Mouse (Mus musculus) left cerebral cortex, adult 18-20 months (tissue): ENCODE results near the gene Rnf34. TPM values are rescaled to one million over a fixed set of nuclear protein-coding genes. Genes with fewer than 3 reads are reported as not detected.

Source experiments
- DNase-seq, 2 experiments: peaks; one replicate each; pipeline ENCODE4 v3.0.0; 2021 to 2022; ENCODE audit warnings: low spot score in 2 of 2, mixed read lengths in 1 of 2
- total RNA-seq, 2 experiments: library from RNA; stranded (reverse); gene quantifications; 2 replicates each; pipeline ENCODE4 v1.2.3; 2021

Rnf34 gene
- total RNA-seq, 2 experiments from 2014 or later = 51.9 to 53.3 TPM

GRCm38 (mm10) chr5:122863053-122863452 lies 13.2 kb downstream of the Rnf34 start:
- no peak for DNase-seq

GRCm38 (mm10) chr5:122872626-122873025 lies 22.8 kb downstream of the Rnf34 start:
- DNase-seq = no peak

DNA sequence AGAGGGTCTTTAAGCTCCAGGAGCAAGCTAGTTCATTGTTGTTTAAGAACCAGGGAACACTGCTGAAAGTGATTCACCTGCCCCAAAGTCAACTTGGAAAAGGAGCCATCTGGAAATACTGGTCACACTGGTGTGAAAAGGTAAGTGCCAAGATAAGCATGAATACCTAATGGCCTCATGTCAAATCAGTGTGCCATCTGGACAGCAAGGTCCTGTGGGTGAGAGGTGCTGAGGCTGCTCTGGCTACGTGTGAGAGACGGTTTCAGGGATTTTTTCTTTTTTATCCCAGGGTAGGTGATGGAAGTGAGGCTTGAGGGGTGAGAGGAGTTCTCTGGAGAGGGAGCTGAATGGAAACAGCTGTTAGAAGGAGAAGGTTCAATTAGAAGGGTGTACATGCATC lies 23.7 kb downstream of the Rnf34 start:
- no peak for DNase-seq

GRCm38 (mm10) chr5:122874359-122874758 lies 24.5 kb downstream of the Rnf34 start:
- DNase-seq = no peak

DNA sequence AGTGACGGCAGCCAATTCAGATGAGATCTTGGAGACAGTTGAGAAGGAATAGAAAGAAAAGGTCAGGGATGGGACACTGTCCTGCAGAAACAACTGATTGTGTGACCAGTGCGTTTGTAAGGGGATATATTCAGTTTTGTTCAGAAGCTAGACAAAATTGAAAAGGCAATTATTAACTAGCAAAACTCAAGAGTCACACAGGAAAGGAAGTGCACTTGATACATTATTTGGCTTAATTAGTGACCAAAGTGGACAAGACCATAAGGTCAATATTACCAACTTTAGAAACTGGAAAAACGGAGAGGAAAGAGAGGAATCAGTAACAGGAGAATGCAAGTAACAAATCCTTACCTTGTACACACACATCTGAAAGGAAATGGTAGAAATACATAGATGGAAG lies 26.8 kb downstream of the Rnf34 start:
- no peak for DNase-seq

GRCm38 (mm10) chr5:122880241-122880980 lies 30.6 kb downstream of the Rnf34 start:
- DNase-seq = no peak

- DNase-seq = peak; percentile 68 to 76
These were observed 31.5 kb downstream of the Rnf34 start for GRCm38 (mm10) chr5:122881313-122881712.

- no peak for DNase-seq
These were observed 32.6 kb downstream of the Rnf34 start for GRCm38 (mm10) chr5:122882256-122883050.

DNA sequence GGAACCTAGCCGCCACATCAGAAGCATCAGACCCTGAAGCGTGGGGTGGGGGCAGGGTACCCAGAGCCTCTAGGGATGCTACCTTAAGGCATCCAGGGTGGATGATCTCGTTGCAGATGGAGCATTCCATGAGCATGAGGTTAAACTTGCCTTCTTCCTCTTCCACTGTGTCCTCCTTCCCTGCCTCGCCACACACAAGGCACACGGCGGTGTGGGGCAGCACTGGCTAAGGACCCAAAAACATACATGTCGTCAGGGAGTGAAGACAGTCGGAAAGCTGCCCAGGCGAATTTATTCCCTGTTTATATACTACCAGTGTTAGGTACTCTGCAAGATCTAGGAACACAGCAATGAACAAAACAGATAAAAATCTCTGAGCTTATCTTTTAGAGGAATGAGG lies 33.4 kb downstream of the Rnf34 start:
- no peak for DNase-seq

GRCm38 (mm10) chr5:122883652-122884235 lies 33.9 kb downstream of the Rnf34 start:
- no peak for DNase-seq

DNA sequence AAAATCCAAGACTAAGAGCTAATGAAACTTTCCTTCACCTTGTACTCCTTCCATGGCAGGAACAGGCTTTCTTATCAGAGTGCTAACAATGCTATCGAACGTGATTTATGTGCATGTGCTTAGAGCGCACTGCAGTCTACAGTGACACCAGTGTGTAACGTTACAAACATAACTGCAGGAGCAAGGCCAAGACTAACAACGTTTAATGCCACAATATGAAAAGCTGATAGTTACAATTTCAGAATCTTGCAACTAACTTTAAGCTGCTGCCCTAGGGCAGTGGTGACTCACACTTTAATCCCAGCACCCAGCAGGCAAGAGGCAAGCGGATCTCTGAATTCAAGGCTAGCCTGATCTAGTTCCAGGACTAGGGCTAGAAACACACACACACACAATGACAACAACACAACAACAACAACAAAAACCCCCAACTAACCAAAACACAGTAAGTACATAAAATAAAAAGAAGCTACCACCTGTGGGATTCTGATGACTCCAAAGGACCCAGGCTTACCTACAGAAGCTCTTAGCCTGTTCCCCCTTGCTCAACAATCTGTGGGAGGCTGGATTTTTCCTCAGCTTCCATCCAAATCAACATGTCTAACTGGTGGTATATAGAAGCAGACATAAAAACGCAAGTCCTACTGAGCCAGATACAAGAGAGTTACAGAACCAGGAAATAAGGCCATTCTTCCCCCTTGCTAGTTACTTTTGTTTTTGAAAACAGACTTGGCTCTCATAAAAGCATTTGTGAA lies 34.9 kb downstream of the Rnf34 start:
- DNase-seq = no peak

DNA sequence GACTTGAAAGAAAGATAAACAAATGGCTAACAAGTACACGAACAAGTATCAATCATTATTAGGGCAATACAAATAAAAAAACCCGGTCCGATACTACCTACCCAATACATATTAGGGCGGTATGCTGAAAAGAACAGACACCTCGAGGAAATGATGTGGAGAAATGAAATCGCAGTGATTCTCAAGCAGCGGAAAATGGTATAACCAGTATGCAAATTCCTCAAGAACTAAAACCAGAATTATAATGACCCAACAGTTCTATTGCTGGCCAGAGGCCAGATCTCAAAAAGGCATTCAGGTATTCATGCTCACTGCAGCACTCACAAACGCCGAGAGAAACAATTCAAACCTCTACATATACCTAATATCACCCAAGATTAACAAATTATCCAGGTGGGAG lies 37.2 kb downstream of the Rnf34 start:
- no peak for DNase-seq

DNA sequence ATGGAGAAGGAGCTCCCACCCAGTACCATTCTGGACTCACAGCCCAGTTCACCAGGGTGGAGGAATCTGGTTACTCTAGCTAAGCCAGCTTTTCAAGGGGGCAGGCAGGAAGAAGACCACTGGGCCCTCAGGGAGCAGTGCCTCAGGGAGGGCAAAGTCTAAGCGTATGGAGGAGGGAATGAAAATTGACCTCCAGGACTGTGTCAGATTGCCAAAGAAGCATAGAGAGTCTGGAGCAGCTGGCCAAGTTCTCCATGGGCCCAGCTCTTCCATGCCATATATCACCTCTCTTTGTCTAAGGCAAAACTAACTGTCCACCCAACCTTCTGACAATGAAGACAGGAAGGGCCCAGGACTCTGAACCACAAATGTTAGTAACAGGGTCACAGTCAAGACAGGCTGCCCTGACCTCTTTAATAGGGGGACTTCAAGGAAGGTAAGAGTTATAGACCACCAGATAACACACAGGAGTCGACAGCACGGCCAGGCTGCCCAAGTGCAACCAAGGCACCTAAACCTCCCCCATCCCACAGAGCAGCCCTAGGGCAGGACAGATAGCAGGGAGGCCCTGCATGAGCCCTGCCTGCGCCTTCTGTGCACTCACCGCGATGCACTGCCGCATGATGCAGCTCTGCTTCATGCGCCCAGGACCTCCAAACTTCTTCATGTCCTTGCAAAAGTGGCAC lies 38.2 kb downstream of the Rnf34 start:
- no peak for DNase-seq

DNA sequence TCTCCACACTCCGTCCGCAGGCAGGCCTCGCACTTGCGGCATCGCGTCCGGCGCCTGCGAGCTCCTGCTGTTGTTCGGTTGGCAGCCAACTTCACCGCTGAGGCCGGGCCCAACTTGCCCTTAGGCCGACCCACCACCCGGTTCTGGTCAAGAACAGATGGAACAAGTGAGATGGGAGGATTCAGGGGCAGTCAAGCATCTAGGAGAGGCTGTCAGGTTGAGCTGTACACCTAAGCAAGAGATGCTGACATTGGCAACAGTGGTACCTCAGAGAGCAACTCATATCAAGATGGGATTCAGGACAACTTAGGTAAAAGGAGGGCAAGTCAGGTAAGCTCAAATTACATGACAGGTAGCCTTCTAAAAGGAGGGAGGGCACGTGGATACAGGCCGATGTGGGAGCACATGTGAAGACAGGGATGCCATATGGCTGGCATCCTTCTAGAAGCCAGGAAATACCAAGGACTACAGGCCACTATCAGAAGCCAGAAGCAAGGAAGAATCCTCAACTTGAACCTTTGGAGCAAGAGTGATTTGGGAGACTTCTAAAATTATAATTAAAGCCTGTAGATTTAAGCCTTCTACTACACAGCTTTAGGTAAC lies 38.9 kb downstream of the Rnf34 start:
- no peak for DNase-seq

GRCm38 (mm10) chr5:122890396-122890795 lies 40.5 kb downstream of the Rnf34 start:
- DNase-seq = no peak

DNA sequence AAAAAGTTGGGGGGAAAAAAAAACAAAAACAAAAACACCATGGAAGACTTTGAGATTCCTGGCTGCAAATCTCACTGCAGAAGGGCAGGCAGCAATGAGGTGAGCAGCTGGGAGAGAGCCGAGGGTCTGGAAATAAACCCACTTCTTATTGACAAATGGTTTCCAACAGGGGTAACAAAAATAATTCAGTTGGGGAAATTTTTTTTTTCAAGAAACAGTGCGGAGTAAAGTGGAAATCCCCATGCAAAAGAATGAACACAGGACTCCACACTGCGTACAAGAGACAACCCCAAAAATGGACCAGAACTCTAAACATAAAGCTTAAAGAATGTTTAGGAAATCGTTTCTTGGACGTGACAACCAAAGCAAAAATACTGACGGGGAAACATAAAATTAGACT lies 43.4 kb downstream of the Rnf34 start:
- DNase-seq = no peak

GRCm38 (mm10) chr5:122894007-122894637 lies 44.3 kb downstream of the Rnf34 start:
- DNase-seq = peak; percentile 48 to 67

- DNase-seq = no peak
These were observed 45.0 kb downstream of the Rnf34 start for GRCm38 (mm10) chr5:122894821-122895220.

GRCm38 (mm10) chr5:122898153-122898552 lies 48.3 kb downstream of the Rnf34 start:
- DNase-seq = no peak
